In genomic region chr13:95965596-95965995, GRCm38 (mm10) we compare ENCODE assay signal across 16 mouse cellular contexts.
DNase-seq lines count a peak whose midpoint lies in the region; ATAC-seq lines count a peak whose summit lies in the region.
"Had no signal": no experiment of that assay in that cellular context is flagged by ENCODE, and none has a peak within 500 bp of the region (broad histone marks: within the 10 kb centered on the region; RNA-seq: fewer than 3 reads in every experiment).

No protein-coding gene starts in this region.

- no peak overlapping the region for H3K9ac ChIP-seq in hindbrain, embryonic 13.5 days
- no peak overlapping the region for H3K9ac ChIP-seq in hindbrain, embryonic 14.5 days
- no peak overlapping the region for H3K9ac ChIP-seq in embryonic facial prominence, embryonic 13.5 days
- peak overlapping the region; percentile 22 for H3K9ac ChIP-seq in liver, embryonic 13.5 days
- H3K9ac ChIP-seq: neural tube, embryonic 12.5 days had no signal

- peaks cover 40% of the 10 kb centered on the region for H3K4me1 ChIP-seq in hindbrain, embryonic 13.5 days (replicated peaks)
- peaks cover 19% of the 10 kb centered on the region; the same call in 1 of the 2 replicates for H3K4me1 ChIP-seq in hindbrain, embryonic 14.5 days (replicated peaks; ENCODE audit: control insufficient read depth, insufficient read depth, low read length)
- H3K4me1 ChIP-seq in embryonic facial prominence, embryonic 13.5 days, result peaks cover 50% of the 10 kb centered on the region
- peaks cover 82% of the 10 kb centered on the region for H3K4me1 ChIP-seq in liver, embryonic 13.5 days (replicated peaks)

- no peaks in the 10 kb centered on the region for H3K27me3 ChIP-seq in hindbrain, embryonic 13.5 days
- H3K27me3 ChIP-seq in hindbrain, embryonic 14.5 days (ENCODE audit: control insufficient read depth, insufficient read depth, low read length), result no peaks in the 10 kb centered on the region
- H3K27me3 ChIP-seq in embryonic facial prominence, embryonic 13.5 days, result no peaks in the 10 kb centered on the region
- no peaks in the 10 kb centered on the region for H3K27me3 ChIP-seq in liver, embryonic 13.5 days
- H3K27me3 ChIP-seq: neural tube, embryonic 12.5 days had no signal

- peak; percentile 39 for DNase-seq in embryo, embryonic 11 days
- no peak for DNase-seq in embryo, embryonic 10.5 days (ENCODE audit: low spot score)
- DNase-seq in hindbrain, embryonic 14.5 days (ENCODE audit: low spot score), result no peak
- DNase-seq in liver, embryonic 13.5 days, result no peak
- no peak for DNase-seq in left cerebral cortex, postnatal 14 days (ENCODE audit: low spot score in 2 of 2)
- DNase-seq: cerebellum, adult 9-10 months; kidney, postnatal 14 days; lung, postnatal 14 days; spleen, adult 18-20 months had no signal

- no peak overlapping the region for H3K4me3 ChIP-seq in hindbrain, embryonic 13.5 days
- no peak overlapping the region for H3K4me3 ChIP-seq in hindbrain, embryonic 14.5 days (replicated peaks; ENCODE audit: low read length)
- H3K4me3 ChIP-seq in embryonic facial prominence, embryonic 13.5 days, result no peak overlapping the region
- H3K4me3 ChIP-seq in liver, embryonic 13.5 days (replicated peaks), result peak overlapping the region; percentile 1; the same call in 1 of the 2 replicates
- H3K4me3 ChIP-seq: neural tube, embryonic 12.5 days had no signal

- ATAC-seq in hindbrain, embryonic 13.5 days (ENCODE audit: low FRiP score), result no peak
- ATAC-seq in hindbrain, embryonic 14.5 days (ENCODE audit: low FRiP score), result no peak
- no peak for ATAC-seq in embryonic facial prominence, embryonic 13.5 days (ENCODE audit: insufficient number of reproducible peaks, insufficient read depth, low FRiP score, low TSS enrichment, low read depth)
- peak; percentile 1; the same call in 1 of the 2 replicates for ATAC-seq in liver, embryonic 13.5 days (ENCODE audit: low read depth)
- ATAC-seq in megakaryocyte, adult 5-6 weeks (ENCODE audit: poor library complexity, severe bottlenecking), result no peak
- ATAC-seq: intestine, postnatal 0 days; midbrain, embryonic 16.5 days; Patski had no signal

- intact Hi-C loops in left cerebral cortex, postnatal 14 days (cut with DNase I), result no loop called here

- no peaks in the 10 kb centered on the region for H3K36me3 ChIP-seq in hindbrain, embryonic 13.5 days
- no peaks in the 10 kb centered on the region for H3K36me3 ChIP-seq in hindbrain, embryonic 14.5 days (replicated peaks; ENCODE audit: control insufficient read depth, insufficient read depth)
- H3K36me3 ChIP-seq in embryonic facial prominence, embryonic 13.5 days, result no peaks in the 10 kb centered on the region
- H3K36me3 ChIP-seq in liver, embryonic 13.5 days, result no peaks in the 10 kb centered on the region
- H3K36me3 ChIP-seq: neural tube, embryonic 12.5 days had no signal

- no peaks in the 10 kb centered on the region for H3K9me3 ChIP-seq in hindbrain, embryonic 13.5 days
- no peaks in the 10 kb centered on the region for H3K9me3 ChIP-seq in hindbrain, embryonic 14.5 days (ENCODE audit: control insufficient read depth, low read length)
- H3K9me3 ChIP-seq in embryonic facial prominence, embryonic 13.5 days, result no peaks in the 10 kb centered on the region
- no peaks in the 10 kb centered on the region for H3K9me3 ChIP-seq in liver, embryonic 13.5 days (replicated peaks)
- H3K9me3 ChIP-seq: neural tube, embryonic 12.5 days had no signal

- WGBS in hindbrain, embryonic 13.5 days, result 67% methylated on average over 6 of the region's 6 CpGs
- 60% methylated on average over 6 of the region's 6 CpGs for WGBS in hindbrain, embryonic 14.5 days
- 32% methylated on average over 6 of the region's 6 CpGs for WGBS in embryonic facial prominence, embryonic 13.5 days
- 40% methylated on average over 6 of the region's 6 CpGs for WGBS in liver, embryonic 13.5 days (ENCODE audit: insufficient replicate concordance)

- H3K4me2 ChIP-seq in hindbrain, embryonic 13.5 days, result no peak overlapping the region
- H3K4me2 ChIP-seq in hindbrain, embryonic 14.5 days (replicated peaks), result no peak overlapping the region
- H3K4me2 ChIP-seq in embryonic facial prominence, embryonic 13.5 days, result no peak overlapping the region
- H3K4me2 ChIP-seq in liver, embryonic 13.5 days, result peak overlapping the region; percentile 52
- H3K4me2 ChIP-seq: neural tube, embryonic 12.5 days had no signal

- H3K27ac ChIP-seq in hindbrain, embryonic 13.5 days, result peak overlapping the region; percentile 40; the same call in 1 of the 2 replicates
- H3K27ac ChIP-seq in hindbrain, embryonic 14.5 days, result no peak overlapping the region
- H3K27ac ChIP-seq in embryonic facial prominence, embryonic 13.5 days, result peak overlapping the region; percentile 84; the same call in 1 of the 2 replicates
- H3K27ac ChIP-seq in liver, embryonic 13.5 days, result peak overlapping the region; percentile 87
- H3K27ac ChIP-seq: neural tube, embryonic 12.5 days had no signal
